Mouse (Mus musculus) kidney, adult 2 months (tissue): ENCODE measurements around the gene Prss44.

Source experiments
- CTCF ChIP-seq: fragments of 200-500 bp; conservative IDR thresholded peaks from 2 replicates; pipeline ENCODE4 v1.5.1; 2011; ENCODE audit warnings: low read depth, mild to moderate bottlenecking, control low read depth, low read length, moderate library complexity, mixed read lengths; ENCODE audit not compliant: insufficient read depth, insufficient read length
- POLR2A ChIP-seq: fragments of 200-500 bp; IDR thresholded peaks from one replicate; pipeline ENCODE4 v1.6.1; 2011; ENCODE audit warnings: low read depth, low read length, control low read depth

DNA sequence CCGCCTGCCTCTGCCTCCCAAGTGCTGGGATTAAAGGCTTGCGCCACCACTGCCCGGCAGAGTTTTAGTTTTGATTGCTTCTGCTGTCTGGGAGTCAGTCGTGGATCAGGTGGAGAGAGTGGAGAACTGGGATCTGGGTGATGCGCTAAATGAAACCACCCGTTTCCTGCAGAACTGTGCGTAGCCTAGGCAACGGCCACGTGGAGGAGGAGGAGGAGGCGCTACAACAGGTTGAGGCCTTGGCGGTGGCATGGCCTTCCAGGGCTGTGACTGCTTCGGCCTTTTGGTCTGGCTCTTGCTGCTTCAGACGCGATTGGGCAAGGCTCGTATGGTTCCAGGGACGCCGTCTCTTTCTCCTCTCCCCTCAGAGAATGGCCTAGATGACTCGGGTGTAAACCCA is at the start of gene Prss44:
- no peak for TF ChIP-seq CTCF
- no peak for TF ChIP-seq POLR2A
